Comparison of ENCODE assay signal across 9 mouse cellular contexts in the genomic region with DNA sequence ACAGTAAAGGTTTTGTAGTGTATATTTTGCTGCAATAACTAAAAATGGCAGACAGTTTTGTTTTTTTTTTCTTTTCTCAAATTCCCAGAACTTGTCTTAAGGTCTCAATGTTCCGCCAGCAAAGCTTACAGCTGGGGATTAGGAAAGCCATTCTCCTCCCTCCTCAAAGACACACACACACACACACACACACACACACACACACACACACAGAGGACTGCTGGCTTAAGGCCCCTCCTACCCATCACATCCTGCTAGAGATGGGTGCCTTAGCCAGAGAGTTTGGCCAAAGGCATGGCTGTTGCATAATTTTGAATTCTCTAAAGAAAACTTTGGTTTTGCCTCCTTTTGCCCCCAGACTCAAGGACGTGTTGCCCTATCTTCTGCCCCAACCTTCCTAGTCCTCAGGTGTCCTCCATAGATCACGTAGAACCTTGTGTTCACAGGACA. TPM values are rescaled to one million over a fixed set of nuclear protein-coding genes. Genes with fewer than 3 reads are reported as not detected.
DNase-seq lines count a peak whose midpoint lies in the region; ATAC-seq and TF ChIP-seq lines count a peak whose summit lies in the region.
"Had no signal": no experiment of that assay in that cellular context is flagged by ENCODE, and none has a peak within 500 bp of the region (broad histone marks: within the 10 kb centered on the region; RNA-seq: fewer than 3 reads in every experiment).

No protein-coding gene starts in this region.

- DNase-seq in midbrain, embryonic 10.5 days (ENCODE audit: low spot score): no peak
- DNase-seq in midbrain, embryonic 11.5 days (ENCODE audit: low spot score, missing footprints): no peak
- DNase-seq in heart, adult 2 months: peak; percentile 63 to 68
- no peak for DNase-seq in intestine, embryonic 14.5 days (ENCODE audit: low spot score)
- DNase-seq in skeletal muscle tissue, adult 2 months (ENCODE audit: low read depth, low spot score): peak; percentile 78
- no peak for DNase-seq in layer of hippocampus, adult 11-12 months (ENCODE audit: low spot score)
- DNase-seq in thymus, adult 18-20 months: no peak

- no peak for ATAC-seq in midbrain, embryonic 11.5 days (ENCODE audit: low FRiP score)
- no peak for ATAC-seq in intestine, embryonic 14.5 days (replicated peaks; ENCODE audit: low FRiP score, low TSS enrichment, low read depth)
- no peak for ATAC-seq in monocyte, adult 5-6 weeks (replicated peaks; ENCODE audit: insufficient number of reproducible peaks, low FRiP score, low TSS enrichment, poor library complexity, severe bottlenecking)

- 77% methylated on average over 3 of the region's 3 CpGs for WGBS in midbrain, embryonic 10.5 days
- 71% methylated on average over 3 of the region's 3 CpGs for WGBS in midbrain, embryonic 11.5 days
- 28% methylated on average over 3 of the region's 3 CpGs for whole genome bisulfite sequencing in heart, adult 2 months
- WGBS in intestine, embryonic 14.5 days: 60% methylated on average over 3 of the region's 3 CpGs

- no peak overlapping the region for H3K4me2 ChIP-seq in midbrain, embryonic 11.5 days
- no peak overlapping the region for H3K4me2 ChIP-seq in intestine, embryonic 14.5 days (ENCODE audit: low read length)
- H3K4me2 ChIP-seq: neural tube, embryonic 12.5 days had no signal

- no peak for TF ChIP-seq CTCF in heart, adult 2 months (IDR thresholded peaks at IDR 0.05)

- no peaks in the 10 kb centered on the region; the same call in 1 of the 2 replicates for H3K9me3 ChIP-seq in midbrain, embryonic 10.5 days (replicated peaks)
- no peaks in the 10 kb centered on the region for H3K9me3 ChIP-seq in midbrain, embryonic 11.5 days (ENCODE audit: control insufficient read depth, low read length)
- H3K9me3 ChIP-seq in intestine, embryonic 14.5 days (ENCODE audit: control insufficient read depth, low read length): no peaks in the 10 kb centered on the region
- H3K9me3 ChIP-seq: neural tube, embryonic 12.5 days had no signal

- intact Hi-C loops in heart, adult 2 months (cut with DNase I): loop anchor here (2.0 kb wide), 3 partner anchors 17 to 31 kb away; no protein-coding TSS in a partner anchor

- H3K4me1 ChIP-seq in midbrain, embryonic 10.5 days: peaks cover 44% of the 10 kb centered on the region
- H3K4me1 ChIP-seq in midbrain, embryonic 11.5 days (ENCODE audit: control insufficient read depth, insufficient read depth, low read length): no peaks in the 10 kb centered on the region; the same call in 1 of the 2 replicates
- peaks cover 60% of the 10 kb centered on the region for H3K4me1 ChIP-seq in heart, adult 2 months (ENCODE audit: control insufficient read depth, insufficient read depth, low read length)
- peaks cover 36% of the 10 kb centered on the region for H3K4me1 ChIP-seq in intestine, embryonic 14.5 days (replicated peaks; ENCODE audit: control insufficient read depth, insufficient read depth, low read length)

- H3K4me3 ChIP-seq in midbrain, embryonic 10.5 days: no peak overlapping the region
- no peak overlapping the region for H3K4me3 ChIP-seq in midbrain, embryonic 11.5 days (ENCODE audit: low read depth, low read length)
- H3K4me3 ChIP-seq in heart, adult 2 months: no peak overlapping the region
- H3K4me3 ChIP-seq in intestine, embryonic 14.5 days (ENCODE audit: low read depth, low read length): no peak overlapping the region
- H3K4me3 ChIP-seq: neural tube, embryonic 12.5 days had no signal

- no peak for TF ChIP-seq POLR2A in heart, adult 2 months (IDR thresholded peaks at IDR 0.05; ENCODE audit: insufficient read depth, low read depth, low read length)

- H3K27ac ChIP-seq in midbrain, embryonic 10.5 days (replicated peaks): peak overlapping the region; percentile 42; the same call in 1 of the 2 replicates
- no peak overlapping the region for H3K27ac ChIP-seq in midbrain, embryonic 11.5 days (ENCODE audit: low read depth, low read length)
- peak overlapping the region; percentile 78 for H3K27ac ChIP-seq in heart, adult 2 months
- peak overlapping the region; percentile 85 for H3K27ac ChIP-seq in intestine, embryonic 14.5 days (ENCODE audit: low read depth)
- H3K27ac ChIP-seq: neural tube, embryonic 12.5 days had no signal

- peak; percentile 62; the same call in 1 of the 2 replicates for TF ChIP-seq EP300 in heart, adult 2 months (IDR thresholded peaks at IDR 0.05; ENCODE audit: insufficient read depth, low read depth, low read length)

- no peaks in the 10 kb centered on the region for H3K36me3 ChIP-seq in midbrain, embryonic 10.5 days
- H3K36me3 ChIP-seq in midbrain, embryonic 11.5 days (ENCODE audit: control insufficient read depth, insufficient read depth, low read length): no peaks in the 10 kb centered on the region
- H3K36me3 ChIP-seq in heart, adult 2 months (ENCODE audit: control insufficient read depth, insufficient read depth, low read length): peaks cover 21% of the 10 kb centered on the region
- H3K36me3 ChIP-seq in intestine, embryonic 14.5 days (ENCODE audit: control insufficient read depth, insufficient read depth, low read length): no peaks in the 10 kb centered on the region
- H3K36me3 ChIP-seq: neural tube, embryonic 12.5 days had no signal

- H3K9ac ChIP-seq in midbrain, embryonic 11.5 days (ENCODE audit: low read length): no peak overlapping the region
- H3K9ac ChIP-seq in heart, adult 2 months (ENCODE audit: low read depth, low read length): no peak overlapping the region
- H3K9ac ChIP-seq in intestine, embryonic 14.5 days (ENCODE audit: low read length): no peak overlapping the region
- H3K9ac ChIP-seq: neural tube, embryonic 12.5 days had no signal

- peaks cover 6% of the 10 kb centered on the region for H3K79me2 ChIP-seq in heart, adult 2 months (replicated peaks; ENCODE audit: control insufficient read depth, insufficient read depth, low read length)

- H3K27me3 ChIP-seq in midbrain, embryonic 10.5 days (ENCODE audit: low read depth, poor library complexity, severe bottlenecking): no peaks in the 10 kb centered on the region
- no peaks in the 10 kb centered on the region for H3K27me3 ChIP-seq in midbrain, embryonic 11.5 days (ENCODE audit: control insufficient read depth, insufficient read depth, low read length)
- H3K27me3 ChIP-seq in heart, adult 2 months (ENCODE audit: control insufficient read depth, insufficient read depth, low read length): no peaks in the 10 kb centered on the region
- H3K27me3 ChIP-seq in intestine, embryonic 14.5 days (replicated peaks; ENCODE audit: control insufficient read depth, insufficient read depth, low read length): no peaks in the 10 kb centered on the region
- H3K27me3 ChIP-seq: neural tube, embryonic 12.5 days had no signal

RNA-seq across cellular contexts. Expression of gene Col4a2, which starts 35.0 kb away (rescaled TPM):
- 43.7 and 53.1 TPM in 2 replicates for polyA plus RNA-seq in midbrain, embryonic 10.5 days (2016; fragmentation: Nextera tagmentation; extraction: Ambion mirVana)
- polyA plus RNA-seq in midbrain, embryonic 11.5 days (2014; fragmentation: Nextera tagmentation; extraction: Ambion mirVana): 28.5 and 34.1 TPM in 2 replicates
- 100 to 1,000 TPM; 139 to 172 TPM for total RNA-seq in heart, adult 2 months (2021)
- 104 and 139 TPM in 2 replicates for polyA plus RNA-seq in heart, adult 2 months (2012; rRNA removed)
- 52.9 and 58.4 TPM in 2 replicates for polyA plus RNA-seq in intestine, embryonic 14.5 days (2014; fragmentation: Nextera tagmentation; extraction: Ambion mirVana)
- total RNA-seq in monocyte, adult 5-6 weeks (2017): 1.7 to 5.2 TPM (median 3.4 TPM) in 3 replicates

RNA-seq across cellular contexts. Expression of gene Col4a1, which starts 35.0 kb away (rescaled TPM):
- 113 and 146 TPM in 2 replicates for polyA plus RNA-seq in midbrain, embryonic 10.5 days (2016; fragmentation: Nextera tagmentation; extraction: Ambion mirVana)
- polyA plus RNA-seq in midbrain, embryonic 11.5 days (2014; fragmentation: Nextera tagmentation; extraction: Ambion mirVana): 105 and 115 TPM in 2 replicates
- 100 to 1,000 TPM; 221 to 311 TPM for total RNA-seq in heart, adult 2 months (2021)
- 258 and 384 TPM in 2 replicates for polyA plus RNA-seq in heart, adult 2 months (2012; rRNA removed)
- polyA plus RNA-seq in intestine, embryonic 14.5 days (2014; fragmentation: Nextera tagmentation; extraction: Ambion mirVana): 228 TPM in 2 replicates
- total RNA-seq in monocyte, adult 5-6 weeks (2017): 1.5 to 5.7 TPM (median 2.8 TPM) in 3 replicates

Comparison
In these comparisons a context has a peak if more than half of its experiments do, and no peak if none do; other contexts are left out.
1. DNase-seq: peak in heart, adult 2 months (2 of 2) and skeletal muscle tissue, adult 2 months (single experiment); none in midbrain, embryonic 10.5 days (single experiment), midbrain, embryonic 11.5 days (single experiment), intestine, embryonic 14.5 days (single experiment), layer of hippocampus, adult 11-12 months (single experiment) and thymus, adult 18-20 months (0 of 2).